Mouse (Mus musculus): ENCODE results near the gene Olfr110. TPM values are rescaled to one million over a fixed set of nuclear protein-coding genes. Genes with fewer than 3 reads are reported as not detected.
"Not testable (repeated sequence)": the region's sequence is repeated elsewhere in the genome, so short reads cannot be mapped to it uniquely, and the experiment has no call there.

The Olfr110 gene
- polyA plus RNA-seq (2015; fragmentation: Nextera tagmentation; extraction: Ambion mirVana) = not detected in 2 replicates

GRCm38 (mm10) chr17:37491930-37492518, at the start of gene Olfr110:
Gene Olfr110 (plus strand): TSS chr17:37492468.
- H3K27me3 ChIP-seq (ENCODE audit: control insufficient read depth, insufficient read depth, low read depth, low read length) = no peaks in the 10 kb centered on the region
- no peaks in the 10 kb centered on the region for H3K36me3 ChIP-seq (ENCODE audit: control insufficient read depth, insufficient read depth)
- no peak within 1 kb of the TSS for H3K4me3 ChIP-seq (ENCODE audit: low read depth, low read length)
- no peak within 1 kb of the TSS for H3K27ac ChIP-seq (ENCODE audit: low read length)
- ATAC-seq (ENCODE audit: low read depth) = no peak
- H3K9me3 ChIP-seq (replicated peaks; ENCODE audit: control insufficient read depth, low read length) = no peaks in the 10 kb centered on the region
- WGBS (ENCODE audit: insufficient replicate concordance) = 14% methylated on average over 1 of the region's 1 CpGs
- no peak within 1 kb of the TSS for H3K4me2 ChIP-seq (ENCODE audit: low read depth, low read length)
- H3K9ac ChIP-seq (ENCODE audit: low read depth, low read length) = no peak within 1 kb of the TSS
- no peaks in the 10 kb centered on the region for H3K4me1 ChIP-seq (ENCODE audit: control insufficient read depth, low read depth, low read length)

GRCm38 (mm10) chr17:37445180-37445579, 47.1 kb upstream of the Olfr110 start, which contains the start of gene Olfr108:
Gene Olfr108 (plus strand): TSS chr17:37445480.
- H3K4me3 ChIP-seq (ENCODE audit: low read depth, low read length) = no peak within 1 kb of the TSS
- H3K36me3 ChIP-seq (ENCODE audit: control insufficient read depth, insufficient read depth) = no peaks in the 10 kb centered on the region
- 71% methylated on average over 1 of the region's 1 CpGs for WGBS (ENCODE audit: insufficient replicate concordance)
- no peak within 1 kb of the TSS for H3K4me2 ChIP-seq (ENCODE audit: low read depth, low read length)
- no peaks in the 10 kb centered on the region for H3K4me1 ChIP-seq (ENCODE audit: control insufficient read depth, low read depth, low read length)
- no peak for ATAC-seq (ENCODE audit: low read depth)
- no peaks in the 10 kb centered on the region for H3K27me3 ChIP-seq (ENCODE audit: control insufficient read depth, insufficient read depth, low read depth, low read length)
- no peaks in the 10 kb centered on the region for H3K9me3 ChIP-seq (replicated peaks; ENCODE audit: control insufficient read depth, low read length)
- no peak within 1 kb of the TSS for H3K9ac ChIP-seq (ENCODE audit: low read depth, low read length)
- no peak within 1 kb of the TSS for H3K27ac ChIP-seq (ENCODE audit: low read length)

- no peak within 1 kb of the TSS for H3K4me3 ChIP-seq (ENCODE audit: low read depth, low read length)
- WGBS (ENCODE audit: insufficient replicate concordance) = 73% methylated on average over 1 of the region's 1 CpGs
- H3K36me3 ChIP-seq (ENCODE audit: control insufficient read depth, insufficient read depth) = no peaks in the 10 kb centered on the region
- H3K27me3 ChIP-seq (ENCODE audit: control insufficient read depth, insufficient read depth, low read depth, low read length) = no peaks in the 10 kb centered on the region
- no peaks in the 10 kb centered on the region for H3K9me3 ChIP-seq (replicated peaks; ENCODE audit: control insufficient read depth, low read length)
- H3K4me2 ChIP-seq (ENCODE audit: low read depth, low read length) = no peak within 1 kb of the TSS
- no peak within 1 kb of the TSS for H3K27ac ChIP-seq (ENCODE audit: low read length)
- H3K9ac ChIP-seq (ENCODE audit: low read depth, low read length) = no peak within 1 kb of the TSS
- no peak for ATAC-seq (ENCODE audit: low read depth)
- H3K4me1 ChIP-seq (ENCODE audit: control insufficient read depth, low read depth, low read length) = no peaks in the 10 kb centered on the region
Observed at GRCm38 (mm10) chr17:37458616-37459015, 33.7 kb upstream of the Olfr110 start, which contains the start of gene Olfr109. Gene Olfr109 (plus strand): TSS chr17:37458916.

- no peak within 1 kb of the TSS for H3K9ac ChIP-seq (ENCODE audit: low read depth, low read length)
- no peaks in the 10 kb centered on the region for H3K4me1 ChIP-seq (ENCODE audit: control insufficient read depth, low read depth, low read length)
- H3K4me3 ChIP-seq (ENCODE audit: low read depth, low read length) = no peak within 1 kb of the TSS
- H3K9me3 ChIP-seq (replicated peaks; ENCODE audit: control insufficient read depth, low read length) = no peaks in the 10 kb centered on the region
- H3K27ac ChIP-seq (ENCODE audit: low read length) = no peak within 1 kb of the TSS
- no peaks in the 10 kb centered on the region for H3K27me3 ChIP-seq (ENCODE audit: control insufficient read depth, insufficient read depth, low read depth, low read length)
- whole genome bisulfite sequencing (ENCODE audit: insufficient replicate concordance) = 50% methylated on average over 2 of the region's 2 CpGs
- no peaks in the 10 kb centered on the region for H3K36me3 ChIP-seq (ENCODE audit: control insufficient read depth, insufficient read depth)
- no peak for ATAC-seq (ENCODE audit: low read depth)
- no peak within 1 kb of the TSS for H3K4me2 ChIP-seq (ENCODE audit: low read depth, low read length)
Observed at GRCm38 (mm10) chr17:37483452-37483851, 8.8 kb upstream of the Olfr110 start, which contains the start of gene H2-M2. Gene H2-M2 (minus strand): TSS chr17:37483552.

DNA sequence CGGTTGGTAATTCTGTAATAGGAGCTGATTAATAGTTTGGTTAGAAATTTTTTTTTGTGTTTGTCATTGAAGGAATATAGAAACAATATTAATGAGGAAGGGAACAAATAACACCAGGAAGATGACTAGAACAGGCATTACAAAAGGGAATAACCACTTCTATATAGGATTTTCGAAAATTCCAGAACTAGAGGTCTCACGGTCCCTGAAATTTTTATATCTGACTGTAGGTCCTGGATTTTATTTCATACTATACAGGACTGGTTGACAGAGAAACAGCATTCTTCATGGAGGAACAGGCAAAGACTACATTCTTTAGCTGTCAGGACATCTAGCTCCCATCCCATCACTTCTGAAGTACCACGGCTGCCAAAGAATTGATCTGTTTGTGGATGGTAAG, 15.5 kb downstream of the Olfr110 start, which contains the start of gene Olfr111:
Gene Olfr111 (plus strand): TSS at position 301 of the 400 bp plus-strand sequence.
- Histone ChIP-seq H3K4me1 (ENCODE audit: control insufficient read depth, low read depth, low read length) (no peaks in the 10 kb centered on the region), H3K36me3 (ENCODE audit: control insufficient read depth, insufficient read depth) (no peaks in the 10 kb centered on the region), H3K9ac (ENCODE audit: low read depth, low read length) (no peak within 1 kb of the TSS), H3K27ac (ENCODE audit: low read length) (no peak within 1 kb of the TSS), H3K4me2 (ENCODE audit: low read depth, low read length) (no peak within 1 kb of the TSS), H3K9me3 (replicated peaks; ENCODE audit: control insufficient read depth, low read length) (no peaks in the 10 kb centered on the region; the same call in 1 of the 2 replicates), H3K4me3 (ENCODE audit: low read depth, low read length) (no peak within 1 kb of the TSS), H3K27me3 (ENCODE audit: control insufficient read depth, insufficient read depth, low read depth, low read length) (no peaks in the 10 kb centered on the region)
- WGBS (ENCODE audit: insufficient replicate concordance) = 62% methylated on average over 4 of the region's 4 CpGs
- ATAC-seq (ENCODE audit: low read depth) = no peak

- H3K9me3 ChIP-seq (replicated peaks; ENCODE audit: control insufficient read depth, low read length); H3K27me3 ChIP-seq (ENCODE audit: control insufficient read depth, insufficient read depth, low read depth, low read length); H3K27ac ChIP-seq (ENCODE audit: low read length); H3K4me2 ChIP-seq (ENCODE audit: low read depth, low read length); H3K36me3 ChIP-seq (ENCODE audit: control insufficient read depth, insufficient read depth); H3K4me3 ChIP-seq (ENCODE audit: low read depth, low read length); H3K9ac ChIP-seq (ENCODE audit: low read depth, low read length); ATAC-seq (ENCODE audit: low read depth); H3K4me1 ChIP-seq (ENCODE audit: control insufficient read depth, low read depth, low read length): not testable (repeated sequence)
Observed at GRCm38 (mm10) chr17:37524612-37525011, 32.3 kb downstream of the Olfr110 start.

- H3K9ac ChIP-seq (ENCODE audit: low read depth, low read length) = not testable (repeated sequence)
- 0 out of 2 replicates have a peak, but pooled peaks have one; percentile 37 for ATAC-seq (ENCODE audit: low read depth)
- WGBS (ENCODE audit: insufficient replicate concordance) = 11% methylated on average over 1 of the region's 1 CpGs
Observed at GRCm38 (mm10) chr17:37525427-37525826, 33.2 kb downstream of the Olfr110 start.

DNA sequence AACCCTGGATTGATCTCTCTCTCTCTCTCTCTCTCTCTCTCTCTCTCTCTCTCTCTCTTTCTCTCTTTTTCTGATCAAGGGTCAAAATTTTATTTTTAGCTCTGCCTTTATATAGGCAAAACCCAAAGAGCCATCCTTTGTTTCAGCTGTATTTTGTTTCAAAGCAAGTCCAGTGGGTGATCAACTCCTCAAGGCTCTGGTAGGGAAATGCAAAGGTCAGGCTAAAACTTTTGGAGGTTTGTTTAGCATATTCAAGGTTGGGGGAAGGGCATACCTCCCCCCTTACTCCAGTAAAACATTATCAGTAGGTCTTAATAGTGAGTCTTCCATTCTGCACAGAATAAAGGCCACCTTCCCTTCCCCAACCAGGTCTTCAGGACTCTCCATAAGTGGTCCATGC, 42.9 kb downstream of the Olfr110 start:
- Histone ChIP-seq H3K36me3 (ENCODE audit: control insufficient read depth, insufficient read depth) (no peaks in the 10 kb centered on the region), H3K27ac (ENCODE audit: low read length) (no peak overlapping the region), H3K27me3 (ENCODE audit: control insufficient read depth, insufficient read depth, low read depth, low read length) (no peaks in the 10 kb centered on the region), H3K4me2 (ENCODE audit: low read depth, low read length) (no peak overlapping the region), H3K9me3 (replicated peaks; ENCODE audit: control insufficient read depth, low read length) (no peaks in the 10 kb centered on the region), H3K4me1 (ENCODE audit: control insufficient read depth, low read depth, low read length) (no peaks in the 10 kb centered on the region), H3K9ac (ENCODE audit: low read depth, low read length) (no peak overlapping the region), H3K4me3 (ENCODE audit: low read depth, low read length) (no peak overlapping the region)
- ATAC-seq (ENCODE audit: low read depth) = no peak

More at GRCm38 (mm10) chr17:37525427-37525826, 33.2 kb downstream of the Olfr110 start:
- H3K4me1 ChIP-seq (ENCODE audit: control insufficient read depth, low read depth, low read length); H3K4me3 ChIP-seq (ENCODE audit: low read depth, low read length); H3K27ac ChIP-seq (ENCODE audit: low read length); H3K9me3 ChIP-seq (replicated peaks; ENCODE audit: control insufficient read depth, low read length); H3K36me3 ChIP-seq (ENCODE audit: control insufficient read depth, insufficient read depth); H3K27me3 ChIP-seq (ENCODE audit: control insufficient read depth, insufficient read depth, low read depth, low read length); H3K4me2 ChIP-seq (ENCODE audit: low read depth, low read length): not testable (repeated sequence)

DNA sequence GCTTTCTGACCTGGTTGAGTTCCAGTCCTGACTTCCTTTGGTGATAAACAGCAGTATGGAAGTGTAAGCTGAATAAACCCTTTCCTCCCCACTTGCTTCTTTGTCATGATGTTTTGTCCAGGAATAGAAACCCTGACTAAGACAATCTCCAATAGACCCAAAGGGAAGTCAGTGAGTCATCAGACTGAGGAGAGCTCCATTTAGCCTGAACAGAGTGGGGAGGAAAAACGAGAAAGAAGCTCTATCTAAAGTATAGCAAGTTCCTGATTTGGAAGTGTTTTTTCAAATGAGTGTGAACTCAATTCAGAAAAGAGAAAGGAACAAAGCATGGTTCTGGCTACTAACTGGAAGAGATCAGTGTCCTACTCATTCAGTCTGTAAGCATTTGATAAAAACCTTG, 46.1 kb downstream of the Olfr110 start:
- 22% methylated on average over 1 of the region's 1 CpGs for WGBS (ENCODE audit: insufficient replicate concordance)
- H3K27ac ChIP-seq (ENCODE audit: low read length); H3K27me3 ChIP-seq (ENCODE audit: control insufficient read depth, insufficient read depth, low read depth, low read length); H3K4me2 ChIP-seq (ENCODE audit: low read depth, low read length); H3K9me3 ChIP-seq (replicated peaks; ENCODE audit: control insufficient read depth, low read length); ATAC-seq (ENCODE audit: low read depth); H3K4me1 ChIP-seq (ENCODE audit: control insufficient read depth, low read depth, low read length); H3K36me3 ChIP-seq (ENCODE audit: control insufficient read depth, insufficient read depth); H3K4me3 ChIP-seq (ENCODE audit: low read depth, low read length); H3K9ac ChIP-seq (ENCODE audit: low read depth, low read length): not testable (repeated sequence)
